Mouse (Mus musculus) neural tube, embryonic 11.5 days (tissue): ENCODE data around the gene Rab44. TPM values are rescaled to one million over a fixed set of nuclear protein-coding genes. Genes with fewer than 3 reads are reported as not detected.

Source experiments
- ATAC-seq: fragments of 200-750 bp; cut with Nextera tagmentation; 2 replicates; pipeline ENCODE4 v1.8.0; 2017; ENCODE audit warnings: moderate number of reproducible peaks, mild to moderate bottlenecking, moderate TSS enrichment, moderate library complexity; ENCODE audit not compliant: insufficient read depth, low FRiP score, low TSS enrichment
- DNase-seq: peaks from one replicate; pipeline ENCODE4 v3.0.0-alpha.2; 2015; ENCODE audit warnings: low spot score
- H3K27ac ChIP-seq: fragments of 300-500 bp; sonication (generic); 2 replicates; pipeline ENCODE4 v1.5.1; 2014; ENCODE audit warnings: low read depth, mild to moderate bottlenecking, low read length
- H3K27me3 ChIP-seq: fragments of 300-500 bp; sonication (generic); 2 replicates; pipeline ENCODE4 v1.6.1; 2014; ENCODE audit warnings: mild to moderate bottlenecking, low read length, mixed read lengths; ENCODE audit not compliant: control insufficient read depth, insufficient read depth
- H3K36me3 ChIP-seq: fragments of 300-500 bp; sonication (generic); 2 replicates; pipeline ENCODE4 v1.6.1; 2014; ENCODE audit warnings: mild to moderate bottlenecking, low read length, moderate library complexity, mixed read lengths; ENCODE audit not compliant: control insufficient read depth, insufficient read depth
- H3K4me1 ChIP-seq: fragments of 300-500 bp; sonication (generic); 2 replicates; pipeline ENCODE4 v1.6.1; 2014; ENCODE audit warnings: low read length, mixed read lengths; ENCODE audit not compliant: control insufficient read depth, insufficient read depth
- H3K4me2 ChIP-seq: fragments of 300-500 bp; sonication (generic); 2 replicates; pipeline ENCODE4 v1.6.1; 2014; ENCODE audit warnings: low read depth, mild to moderate bottlenecking, moderate library complexity
- H3K4me3 ChIP-seq: fragments of 300-500 bp; sonication (generic); 2 replicates; pipeline ENCODE4 v1.5.1; 2014; ENCODE audit warnings: low read depth, low read length
- H3K9ac ChIP-seq: fragments of 300-500 bp; sonication (generic); 2 replicates; pipeline ENCODE4 v1.6.1; 2014; ENCODE audit warnings: mild to moderate bottlenecking, low read length
- H3K9me3 ChIP-seq: fragments of 300-500 bp; sonication (generic); 2 replicates; pipeline ENCODE4 v1.6.1; 2016; ENCODE audit warnings: low read length; ENCODE audit not compliant: control insufficient read depth
- WGBS: fragments of 180-500 bp; shearing (Covaris S2); extraction: QIAGEN DNeasy Blood & Tissue Kit; methylation state at CpG from one replicate; pipeline ENCODE4 v1.1.7; 2014; 5-methylcytosine and 5-hydroxymethylcytosine counted together
- polyA plus RNA-seq: library from polyadenylated mRNA; unstranded; fragments of >200 nt; fragmentation: Nextera tagmentation; extraction: Ambion mirVana; gene quantifications from 2 replicates; pipeline ENCODE4 v1.2.1, GENCODE M21; 2014

Rab44 gene
- polyA plus RNA-seq, 1 experiment from 2014 or later: 0.44 TPM

GRCm38 (mm10) chr17:29073313-29073712 lies 40.6 kb upstream of the Rab44 start:
- no peak overlapping the region for H3K4me2 ChIP-seq
- H3K9ac ChIP-seq: no peak overlapping the region
- no peak overlapping the region for H3K27ac ChIP-seq
- H3K36me3 ChIP-seq: no peaks in the 10 kb centered on the region
- ATAC-seq (no peak), DNase-seq (no peak)
- 53% methylated on average over 5 of the region's 5 CpGs for WGBS
- H3K9me3 ChIP-seq: no peaks in the 10 kb centered on the region
- H3K4me1 ChIP-seq: 0 out of 2 replicates have a peak, but pooled peaks cover 4% of the 10 kb centered on the region
- no peak overlapping the region for H3K4me3 ChIP-seq
- H3K27me3 ChIP-seq: no peaks in the 10 kb centered on the region

- no peaks in the 10 kb centered on the region for H3K36me3 ChIP-seq
- ATAC-seq (no peak), DNase-seq (no peak)
- H3K27ac ChIP-seq: no peak overlapping the region
- no peaks in the 10 kb centered on the region for H3K27me3 ChIP-seq
- H3K4me3 ChIP-seq: no peak overlapping the region
- peaks cover 4% of the 10 kb centered on the region; the same call in 1 of the 2 replicates for H3K4me1 ChIP-seq
- no peaks in the 10 kb centered on the region for H3K9me3 ChIP-seq
- WGBS: 86% methylated on average over 13 of the region's 13 CpGs
- H3K4me2 ChIP-seq: no peak overlapping the region
- H3K9ac ChIP-seq: no peak overlapping the region
These were observed 39.9 kb upstream of the Rab44 start for GRCm38 (mm10) chr17:29074085-29074484.

- H3K9me3 ChIP-seq: no peaks in the 10 kb centered on the region
- DNase-seq: no peak
- WGBS: 89% methylated on average over 8 of the region's 8 CpGs
These were observed 37.7 kb upstream of the Rab44 start for GRCm38 (mm10) chr17:29076235-29076634.

GRCm38 (mm10) chr17:29077786-29078509 lies 36.0 kb upstream of the Rab44 start:
- Histone ChIP-seq H3K9ac (no peak overlapping the region), H3K4me3 (no peak overlapping the region), H3K27ac (no peak overlapping the region)

More at GRCm38 (mm10) chr17:29076235-29076634, 37.7 kb upstream of the Rab44 start:
- no peak overlapping the region for H3K9ac ChIP-seq
- peaks cover 4% of the 10 kb centered on the region; the same call in 1 of the 2 replicates for H3K27me3 ChIP-seq
- H3K36me3 ChIP-seq: no peaks in the 10 kb centered on the region
- no peak for ATAC-seq
- no peak overlapping the region for H3K4me3 ChIP-seq
- H3K4me1 ChIP-seq: peaks cover 8% of the 10 kb centered on the region; the same call in 1 of the 2 replicates
- H3K4me2 ChIP-seq: no peak overlapping the region
- no peak overlapping the region for H3K27ac ChIP-seq

GRCm38 (mm10) chr17:29078519-29079383 lies 35.2 kb upstream of the Rab44 start:
- Histone ChIP-seq H3K27me3 (peaks cover 11% of the 10 kb centered on the region), H3K4me2 (peak overlapping the region; percentile 23), H3K27ac (no peak overlapping the region), H3K9me3 (no peaks in the 10 kb centered on the region), H3K9ac (no peak overlapping the region), H3K4me3 (no peak overlapping the region), H3K4me1 (peaks cover 8% of the 10 kb centered on the region; the same call in 1 of the 2 replicates), H3K36me3 (no peaks in the 10 kb centered on the region)
- no peak for DNase-seq
- no peak for ATAC-seq
- WGBS: 5% methylated on average over 25 of the region's 25 CpGs

More at GRCm38 (mm10) chr17:29077786-29078509, 36.0 kb upstream of the Rab44 start:
- DNase-seq: peak; percentile 53
- Histone ChIP-seq H3K4me1 (peaks cover 9% of the 10 kb centered on the region; the same call in 1 of the 2 replicates), H3K9me3 (no peaks in the 10 kb centered on the region), H3K27me3 (peaks cover 11% of the 10 kb centered on the region), H3K4me2 (peak overlapping the region; percentile 23), H3K36me3 (no peaks in the 10 kb centered on the region)
- no peak for ATAC-seq
- 24% methylated on average over 14 of the region's 14 CpGs for WGBS

GRCm38 (mm10) chr17:29080758-29081617 lies 33.0 kb upstream of the Rab44 start:
- Histone ChIP-seq H3K4me2 (peak overlapping the region; percentile 9), H3K4me3 (no peak overlapping the region), H3K9me3 (no peaks in the 10 kb centered on the region), H3K27me3 (peaks cover 11% of the 10 kb centered on the region), H3K4me1 (peaks cover 8% of the 10 kb centered on the region; the same call in 1 of the 2 replicates), H3K9ac (no peak overlapping the region), H3K27ac (no peak overlapping the region), H3K36me3 (no peaks in the 10 kb centered on the region)
- DNase-seq (no peak), ATAC-seq (no peak)
- 4% methylated on average over 22 of the region's 23 CpGs for WGBS

- peaks cover 11% of the 10 kb centered on the region for H3K27me3 ChIP-seq
- H3K4me2 ChIP-seq: peak overlapping the region; percentile 9
- no peaks in the 10 kb centered on the region for H3K36me3 ChIP-seq
- H3K9ac ChIP-seq: no peak overlapping the region
- no peak for DNase-seq
- H3K4me3 ChIP-seq: no peak overlapping the region
- H3K27ac ChIP-seq: no peak overlapping the region
- peaks cover 8% of the 10 kb centered on the region; the same call in 1 of the 2 replicates for H3K4me1 ChIP-seq
- ATAC-seq: no peak
- H3K9me3 ChIP-seq: no peaks in the 10 kb centered on the region
- WGBS: 6% methylated on average over 21 of the region's 21 CpGs
These were observed 32.1 kb upstream of the Rab44 start for GRCm38 (mm10) chr17:29081618-29082381.
